Mouse (Mus musculus): ENCODE measurements at regions not wholly inside any gene's neighbourhood (a gene's known extent, or its start where the extent isn't known, plus 50 kb on each side); places are given as distances from the start of the nearest gene placed in this dataset.
A peak's percentile ranks its signal among the peaks of the same experiment; 100 is the strongest.

DNA sequence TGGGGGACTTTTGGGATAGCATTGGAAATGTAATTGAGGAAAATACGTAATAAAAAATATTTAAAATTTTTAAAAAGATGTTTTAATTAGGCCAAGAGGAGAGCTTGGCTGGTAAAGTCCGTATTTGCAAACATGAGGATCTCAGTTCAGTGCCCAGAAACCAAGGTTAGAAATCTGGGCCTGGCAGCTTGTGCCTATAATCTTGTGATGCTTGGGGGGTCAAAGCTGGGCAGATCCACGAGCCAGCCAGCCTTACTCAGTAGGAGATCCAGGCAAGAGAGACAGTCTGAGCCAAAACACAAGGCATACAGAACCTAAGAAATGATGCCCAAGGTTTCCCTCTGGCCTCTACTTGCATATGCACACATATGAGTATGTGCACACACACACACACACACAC lies 54.1 kb upstream of the Cxadr start:
- no peak for DNase-seq (ENCODE audit: low spot score)

DNA sequence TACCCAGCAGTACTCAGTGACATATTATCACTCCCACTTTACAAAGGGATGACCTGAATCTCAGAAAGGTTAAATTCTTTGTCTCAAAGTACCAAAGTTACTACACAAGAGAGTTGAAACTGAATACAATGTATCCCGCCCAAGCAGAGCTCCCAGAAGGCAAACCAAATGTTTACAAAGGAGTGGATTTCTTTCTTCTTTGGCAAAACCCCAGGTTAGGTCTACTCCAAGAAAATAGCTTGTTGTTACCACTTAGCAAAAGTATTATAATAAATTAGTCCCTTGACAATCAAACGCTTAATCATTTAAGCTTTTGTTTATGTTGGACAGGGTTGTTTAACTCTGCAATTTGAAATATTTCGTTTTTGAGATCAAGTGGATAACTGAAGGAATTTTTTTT lies 58.6 kb upstream of the Cxadr start:
- no peak for DNase-seq (ENCODE audit: low spot score)

DNA sequence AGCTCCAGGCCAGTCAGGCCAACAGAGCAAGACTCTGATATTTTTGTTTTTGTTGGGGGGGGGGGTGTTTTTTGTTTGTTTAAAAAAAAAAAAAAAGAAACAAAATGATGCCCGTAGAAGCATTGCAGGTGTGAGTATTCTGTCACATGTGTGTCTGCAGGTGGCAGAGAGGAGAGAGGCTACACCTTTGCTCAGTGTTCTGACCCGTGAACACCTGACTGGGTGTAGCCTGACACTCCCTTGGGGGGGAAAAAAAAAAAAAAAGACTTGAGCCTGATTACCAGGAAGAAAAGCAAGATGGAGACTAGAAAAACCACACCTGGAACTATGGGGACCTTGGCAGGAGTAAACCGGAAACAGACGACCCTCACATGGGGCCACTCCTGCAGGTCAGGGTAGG lies 61.1 kb upstream of the Cxadr start:
- no peak for DNase-seq (ENCODE audit: low spot score)

DNA sequence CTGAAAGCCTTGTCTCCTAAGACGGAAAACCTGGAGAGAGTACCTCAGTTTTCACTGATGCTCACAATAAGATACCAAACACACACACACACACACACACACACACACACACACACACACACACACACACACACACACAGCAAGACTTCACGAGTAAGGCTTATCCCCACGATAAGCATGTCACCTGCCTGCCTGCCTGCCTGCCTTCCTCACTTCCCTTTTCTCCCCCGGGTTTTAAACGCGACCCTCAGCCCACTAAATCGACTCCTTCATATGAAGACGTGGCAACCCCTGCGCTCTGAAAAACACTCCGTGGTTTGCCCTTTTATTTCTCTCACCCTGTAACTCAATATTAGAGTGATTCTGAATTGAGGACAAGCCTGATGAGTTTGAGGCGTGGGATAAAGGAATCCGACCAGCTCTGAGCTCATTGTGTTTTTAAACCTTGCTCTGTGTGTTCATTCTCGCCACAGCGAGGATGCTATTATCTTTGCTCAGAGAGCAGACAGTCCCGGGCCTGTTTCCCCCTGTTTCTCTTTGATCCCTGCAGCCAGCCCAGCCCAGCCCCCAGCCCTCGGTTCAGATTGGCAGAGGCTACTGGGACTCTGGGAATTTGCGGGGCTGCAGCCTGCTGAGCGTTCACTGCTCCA lies 63.1 kb upstream of the Cxadr start:
- DNase-seq (ENCODE audit: low spot score) = no peak

DNA sequence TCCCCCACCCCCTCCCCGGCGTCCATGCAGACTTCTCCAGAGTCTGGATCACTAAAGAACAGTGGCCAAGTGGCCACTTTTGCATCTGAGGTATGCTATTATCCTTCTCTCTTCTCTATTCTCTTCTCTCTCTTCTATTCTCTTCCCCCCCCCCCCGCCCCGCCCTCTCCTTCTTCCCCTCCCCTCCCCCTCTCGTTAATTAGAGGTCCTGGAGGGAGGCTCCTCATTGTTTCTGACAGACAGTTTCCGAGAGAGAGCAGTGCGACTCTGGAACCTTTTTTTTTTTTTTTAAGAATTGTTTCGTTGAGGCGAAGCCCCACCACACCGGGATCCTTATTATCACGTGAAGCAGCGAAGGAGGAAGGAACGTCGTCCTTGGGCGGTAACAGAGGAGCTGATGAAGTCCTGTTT lies 63.6 kb upstream of the Cxadr start:
- DNase-seq (ENCODE audit: low spot score) = no peak

DNA sequence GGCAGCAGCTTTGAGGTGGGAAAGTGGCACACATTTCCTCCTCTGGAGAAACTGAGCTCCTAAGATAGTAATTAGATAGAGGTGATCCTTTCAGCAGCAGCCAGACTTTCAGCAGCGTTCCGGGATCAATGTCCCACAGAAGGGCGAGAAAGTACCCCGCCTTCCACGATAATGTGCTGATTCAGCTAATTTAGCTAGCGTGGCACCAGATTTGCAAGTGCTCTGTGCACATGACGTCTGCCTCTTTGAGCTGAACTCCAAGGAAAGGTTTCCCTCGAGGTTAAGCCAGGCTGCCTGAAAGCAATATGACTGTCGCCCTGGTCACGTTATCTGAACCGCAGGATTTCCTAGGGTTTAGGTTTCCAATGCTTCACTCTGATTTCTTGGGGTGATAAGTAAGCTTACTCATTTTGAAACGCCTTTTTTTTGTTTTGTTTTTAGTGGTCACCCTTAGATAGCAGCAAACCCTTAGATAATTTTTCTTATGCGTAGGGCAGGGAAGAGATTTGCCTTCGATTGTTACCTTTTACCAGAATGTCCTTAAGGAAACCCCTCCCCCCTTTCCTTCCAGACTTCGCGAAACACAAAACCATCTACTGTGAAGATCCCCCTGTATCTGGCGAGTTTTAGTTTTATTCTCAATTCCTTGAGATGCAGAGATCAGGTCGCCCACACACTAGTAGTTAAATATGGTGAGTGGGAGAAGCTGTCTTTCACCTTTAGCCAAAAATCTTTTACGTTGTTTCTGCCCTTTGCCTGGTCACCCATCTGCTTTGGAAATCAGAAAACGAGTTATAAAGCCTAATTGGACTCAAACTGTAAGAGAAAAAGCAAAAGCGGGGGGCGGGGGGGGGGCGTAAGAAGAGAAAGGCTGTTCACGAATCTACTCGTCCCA lies 64.3 kb upstream of the Cxadr start:
- no peak for DNase-seq (ENCODE audit: low spot score)

DNA sequence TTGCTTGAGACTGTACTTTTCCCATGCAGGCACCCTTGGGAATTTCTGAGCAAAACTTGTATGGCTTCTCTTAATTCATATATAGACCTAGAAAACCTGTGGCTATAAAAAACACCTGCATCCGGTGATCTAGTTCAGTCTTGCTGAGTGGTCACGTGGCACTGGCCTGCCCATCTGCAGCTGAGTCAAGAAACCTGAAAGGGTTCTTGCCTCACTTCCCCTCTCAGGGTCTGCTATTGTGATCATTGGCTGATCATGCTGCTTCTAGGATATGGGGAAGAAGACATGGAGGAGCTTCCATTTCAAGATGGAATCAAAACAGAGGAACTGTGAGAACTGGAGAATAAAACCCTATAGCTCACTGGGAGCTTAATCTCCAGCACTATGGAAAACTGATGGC lies 69.1 kb upstream of the Cxadr start:
- no peak for DNase-seq (ENCODE audit: low spot score)

DNA sequence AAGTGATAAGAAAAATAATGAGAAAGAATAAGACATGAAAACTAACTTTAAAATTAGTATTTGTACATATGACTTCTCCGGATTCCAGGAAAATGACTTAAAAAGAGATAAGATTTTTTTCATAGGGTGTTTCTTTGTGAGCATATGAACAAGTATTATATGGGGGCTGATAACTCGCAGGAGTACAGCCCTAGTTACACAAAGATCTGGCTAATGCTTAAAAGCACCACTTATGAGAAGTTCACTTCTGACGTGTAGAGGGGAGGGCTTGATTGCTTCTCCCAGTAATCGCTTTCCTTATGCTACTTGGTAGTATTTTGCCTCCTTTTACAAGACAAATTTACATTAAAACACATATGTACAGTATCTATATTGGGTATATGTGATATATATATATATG lies 72.3 kb upstream of the Cxadr start:
- no peak for DNase-seq (ENCODE audit: low spot score)

DNA sequence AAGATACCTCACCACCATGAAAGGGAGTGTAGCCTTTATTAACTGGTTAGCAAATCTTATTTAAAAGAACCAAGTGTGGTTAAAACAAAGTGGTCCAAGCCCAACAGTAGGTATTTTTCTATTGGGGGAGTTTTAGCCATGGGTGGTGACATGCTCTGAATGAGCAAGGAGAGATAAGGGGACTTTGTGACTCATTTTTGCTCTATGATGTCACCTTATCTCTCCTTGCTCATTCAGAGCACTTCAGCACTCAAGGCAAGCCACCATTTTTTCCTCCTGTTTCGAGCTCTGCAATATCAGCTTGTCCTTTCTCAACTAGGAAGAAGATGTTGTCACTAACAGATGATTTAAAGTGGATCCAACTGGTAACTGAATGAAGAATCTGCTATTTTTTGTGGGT lies 78.9 kb upstream of the Cxadr start:
- DNase-seq (ENCODE audit: low spot score) = no peak

DNA sequence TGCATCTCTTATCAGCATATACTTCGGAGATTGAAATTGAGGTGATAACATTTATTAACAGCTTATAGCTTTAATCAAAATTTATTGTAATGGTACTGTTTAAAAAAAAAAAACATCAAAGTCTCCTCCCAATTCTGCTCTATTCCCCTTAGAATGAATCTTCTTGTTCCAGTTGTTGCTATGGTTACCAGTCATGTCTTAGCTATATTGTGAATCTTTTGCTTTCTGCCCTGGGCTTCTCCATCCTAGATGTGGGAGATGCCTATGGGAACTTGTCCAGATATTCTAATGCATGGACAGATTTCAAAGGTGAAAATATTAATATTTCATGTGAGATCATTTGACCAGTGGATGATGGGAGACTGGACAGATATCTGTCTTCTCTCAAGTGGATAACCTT lies 79.5 kb upstream of the Cxadr start:
- DNase-seq (ENCODE audit: low spot score) = no peak

DNA sequence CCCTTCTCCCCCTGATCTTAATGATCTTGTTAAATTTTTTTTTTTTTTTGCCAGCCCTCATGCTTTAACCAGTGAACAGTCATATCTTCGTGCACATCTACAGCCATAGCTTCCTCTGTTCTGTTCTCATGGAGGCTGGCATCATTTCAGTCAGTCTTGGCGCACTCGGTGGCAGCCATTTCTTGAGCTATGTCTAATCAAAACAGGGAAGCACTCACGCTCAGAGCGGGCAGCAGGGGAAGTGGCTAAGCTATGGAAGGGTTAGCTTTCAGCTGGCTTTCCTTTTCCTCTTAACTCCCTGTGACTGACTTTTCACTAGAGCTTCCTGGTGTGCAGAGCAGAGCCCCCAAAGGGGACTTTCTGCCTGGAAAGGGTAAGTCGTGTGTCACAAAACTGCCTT lies 83.7 kb upstream of the Cxadr start:
- DNase-seq (ENCODE audit: low spot score) = no peak

DNA sequence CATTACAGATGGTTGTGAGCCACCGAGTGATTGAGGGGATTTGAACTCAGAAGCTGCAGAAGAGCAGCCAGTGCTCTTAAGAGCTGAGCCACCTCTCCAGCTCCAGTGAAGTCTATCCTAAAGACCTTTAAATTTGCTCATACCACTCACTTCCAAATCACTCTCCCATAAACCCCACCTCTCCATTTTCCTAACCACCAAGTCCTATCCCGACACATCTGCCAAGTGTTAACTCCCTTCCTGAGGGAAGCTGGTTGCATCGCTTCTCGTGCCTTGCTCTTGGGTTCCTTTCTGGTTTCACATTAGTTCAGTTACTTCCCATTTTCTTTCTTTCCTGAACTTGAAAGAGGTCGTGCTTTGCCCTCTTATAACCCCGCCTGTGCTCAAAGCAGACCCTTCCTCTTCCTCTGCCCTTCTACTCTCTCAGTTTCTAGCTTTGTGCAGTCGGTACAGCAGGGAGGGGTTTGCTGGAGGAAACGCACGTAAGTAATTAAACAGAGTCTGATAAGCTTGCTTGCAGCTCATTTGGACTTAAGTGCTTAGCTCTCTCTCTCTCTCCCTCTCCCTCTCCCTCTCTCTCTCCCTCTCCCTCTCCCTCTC lies 84.4 kb upstream of the Cxadr start:
- DNase-seq (ENCODE audit: low spot score) = no peak

DNA sequence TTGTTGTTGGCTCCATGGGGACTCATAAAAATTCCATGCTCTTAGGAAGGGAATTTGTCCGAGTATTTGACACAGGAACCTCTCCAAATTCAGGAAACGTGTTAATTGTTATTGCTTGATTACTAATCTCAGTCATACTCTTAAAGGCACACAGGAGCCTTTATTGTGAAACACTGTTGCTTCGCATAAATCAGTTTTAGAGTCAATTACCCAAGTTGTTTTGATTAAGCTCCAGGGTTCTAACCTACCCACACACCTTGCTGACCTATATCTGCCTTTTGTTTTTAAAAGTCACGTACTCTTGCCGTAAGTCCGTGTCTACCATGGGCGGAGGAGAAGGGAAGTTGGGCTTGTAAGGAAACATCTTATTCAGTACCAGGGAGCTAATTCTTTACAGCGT lies 89.6 kb upstream of the Cxadr start:
- no peak for DNase-seq (ENCODE audit: low spot score)

DNA sequence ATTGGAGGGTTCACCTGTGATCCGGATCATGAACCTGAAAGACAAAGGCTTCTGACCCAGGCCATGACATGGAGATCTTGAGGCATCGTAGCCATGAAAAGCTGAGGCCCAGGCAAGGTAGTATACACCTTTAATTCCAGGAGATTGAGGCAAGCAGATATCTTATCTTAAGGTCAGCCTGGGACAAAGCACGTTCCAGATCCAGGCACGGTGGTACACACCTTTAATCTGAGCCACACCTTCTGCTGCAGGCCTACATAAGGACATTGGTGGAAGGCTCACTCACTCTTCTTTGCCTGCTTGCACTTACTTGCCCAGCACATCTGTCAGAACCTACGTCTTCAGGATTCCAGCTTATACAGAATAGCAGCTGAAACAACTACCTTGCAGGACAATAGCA lies 93.0 kb upstream of the Cxadr start:
- no peak for DNase-seq (ENCODE audit: low spot score)

DNA sequence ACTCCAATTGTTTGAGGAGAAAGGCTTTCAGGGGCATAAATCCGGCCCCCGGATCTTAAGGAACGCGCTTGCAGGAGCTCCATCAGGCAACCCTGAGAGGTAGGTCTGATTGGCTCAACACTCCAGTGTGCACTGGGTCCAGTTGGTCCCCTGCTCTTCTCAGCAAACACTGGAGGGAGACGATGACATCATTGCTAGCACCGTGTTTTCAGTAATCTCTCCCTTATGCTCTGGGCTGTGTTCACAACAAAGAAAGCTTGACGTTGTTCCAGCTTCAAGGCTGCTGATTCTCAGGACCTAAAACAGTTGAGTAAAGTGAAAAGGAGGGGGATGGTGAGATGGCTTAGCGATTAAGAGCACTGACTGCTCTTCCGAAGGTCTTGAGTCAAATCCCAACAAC lies 97.0 kb upstream of the Cxadr start:
- DNase-seq (ENCODE audit: low spot score) = no peak

DNA sequence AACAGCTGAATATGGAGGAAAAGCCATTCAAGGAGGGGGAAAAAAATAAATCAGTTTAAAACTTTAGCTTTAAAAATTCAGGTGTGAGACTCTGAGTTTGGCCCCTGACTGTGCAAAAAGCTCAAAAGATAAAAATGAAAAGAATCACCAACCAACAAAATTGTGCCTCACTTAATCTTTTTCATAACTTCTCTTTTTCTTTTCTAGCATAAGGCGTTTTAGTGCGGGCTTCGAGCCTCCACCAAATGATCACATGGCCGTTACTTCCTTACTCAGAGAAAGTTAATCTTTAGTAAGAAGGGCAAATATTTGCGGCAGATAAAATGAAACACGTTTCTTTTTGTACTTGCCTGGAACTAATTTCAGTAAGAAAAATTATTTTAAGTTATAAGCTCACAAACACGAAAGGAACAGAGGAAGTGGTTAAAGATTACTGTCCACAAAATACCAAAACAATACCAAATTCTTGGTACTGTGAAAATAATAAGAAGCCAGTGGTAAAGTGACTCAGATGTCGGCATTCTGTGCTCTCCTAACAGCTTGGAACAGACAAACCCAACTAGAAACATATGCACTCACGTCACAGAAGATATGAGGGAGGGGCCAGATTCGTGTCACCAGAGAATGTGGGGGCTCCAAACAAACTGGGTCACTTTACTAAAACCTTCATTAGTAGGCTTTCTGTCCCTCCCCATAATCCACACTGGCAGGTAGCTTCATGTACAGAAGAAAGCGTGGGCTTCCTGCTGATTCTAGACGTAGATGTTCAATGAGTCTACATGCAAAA lies 101.1 kb upstream of the Cxadr start:
- no peak for DNase-seq (ENCODE audit: low spot score)

DNA sequence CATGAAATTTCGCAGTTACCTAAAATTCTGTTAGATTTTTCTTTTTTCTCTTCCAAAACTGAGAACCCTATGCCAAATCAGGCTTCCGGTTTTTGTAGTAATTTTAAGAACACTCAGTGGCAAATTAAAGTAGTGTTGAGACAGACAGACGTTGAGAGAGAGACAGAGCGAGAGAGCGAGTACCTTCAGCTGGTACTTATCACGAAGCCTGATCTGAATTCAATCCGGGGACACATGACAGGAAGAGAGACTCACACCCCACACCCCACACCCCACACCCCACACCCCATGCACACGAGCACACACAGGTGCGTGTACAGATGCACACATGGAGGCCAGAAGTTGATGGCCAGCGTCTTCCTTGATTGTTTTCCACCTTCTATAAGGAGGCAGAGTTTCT lies 102.0 kb upstream of the Cxadr start:
- DNase-seq (ENCODE audit: low spot score) = no peak

DNA sequence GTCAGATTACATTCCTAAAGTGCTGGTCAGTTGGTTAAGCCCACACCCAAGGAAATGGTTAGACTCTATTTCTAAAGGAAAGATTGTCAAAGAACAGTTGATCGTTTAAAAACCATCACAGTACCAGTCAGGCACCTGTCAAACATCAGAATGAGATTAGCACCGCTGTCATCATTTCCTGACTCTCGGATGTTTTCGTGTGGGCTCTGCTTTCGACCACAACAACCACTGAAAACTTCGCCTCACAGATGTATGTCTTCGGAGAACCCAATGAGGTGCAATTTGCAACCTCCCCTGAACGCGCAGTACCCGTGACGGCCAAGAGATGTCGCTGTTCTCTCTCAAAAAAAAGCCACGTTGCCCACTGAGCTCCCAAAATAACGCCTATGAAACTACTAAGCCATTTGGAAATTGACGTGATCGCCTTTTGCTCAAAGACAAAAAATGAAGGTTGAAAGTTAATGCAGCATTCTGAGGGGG lies 102.6 kb upstream of the Cxadr start:
- DNase-seq (ENCODE audit: low spot score) = peak; percentile 32

DNA sequence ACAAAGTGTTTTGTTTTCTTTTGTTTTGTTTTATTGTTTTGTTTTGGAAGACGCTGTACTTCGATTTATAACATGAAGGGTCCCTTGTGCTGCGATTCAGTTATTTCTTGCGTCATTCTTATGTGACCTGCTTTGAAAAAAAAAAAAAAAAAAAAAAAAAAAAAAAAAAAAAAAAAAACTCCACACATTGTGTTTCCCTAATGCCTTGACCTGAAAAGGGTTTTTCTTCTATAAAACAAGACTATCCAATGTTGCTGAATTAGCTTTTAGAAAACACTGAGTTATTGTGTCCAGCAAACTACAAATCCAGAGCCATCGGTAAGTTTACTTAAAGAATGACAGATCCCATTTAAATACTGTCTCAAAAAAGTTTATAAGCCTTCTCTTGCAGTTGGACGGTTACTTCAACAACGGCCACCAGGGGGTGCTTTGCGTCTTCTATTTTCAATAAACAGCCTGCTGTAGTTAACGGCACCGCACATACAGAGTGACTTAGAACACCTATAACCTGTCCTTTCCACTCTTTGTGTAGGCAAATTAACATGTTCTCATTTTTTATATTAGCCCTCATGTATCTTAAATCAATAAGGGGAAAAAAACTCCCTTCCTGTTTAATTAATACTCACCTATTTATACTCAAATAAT lies 103.9 kb upstream of the Cxadr start:
- DNase-seq (ENCODE audit: low spot score) = peak; percentile 52

DNA sequence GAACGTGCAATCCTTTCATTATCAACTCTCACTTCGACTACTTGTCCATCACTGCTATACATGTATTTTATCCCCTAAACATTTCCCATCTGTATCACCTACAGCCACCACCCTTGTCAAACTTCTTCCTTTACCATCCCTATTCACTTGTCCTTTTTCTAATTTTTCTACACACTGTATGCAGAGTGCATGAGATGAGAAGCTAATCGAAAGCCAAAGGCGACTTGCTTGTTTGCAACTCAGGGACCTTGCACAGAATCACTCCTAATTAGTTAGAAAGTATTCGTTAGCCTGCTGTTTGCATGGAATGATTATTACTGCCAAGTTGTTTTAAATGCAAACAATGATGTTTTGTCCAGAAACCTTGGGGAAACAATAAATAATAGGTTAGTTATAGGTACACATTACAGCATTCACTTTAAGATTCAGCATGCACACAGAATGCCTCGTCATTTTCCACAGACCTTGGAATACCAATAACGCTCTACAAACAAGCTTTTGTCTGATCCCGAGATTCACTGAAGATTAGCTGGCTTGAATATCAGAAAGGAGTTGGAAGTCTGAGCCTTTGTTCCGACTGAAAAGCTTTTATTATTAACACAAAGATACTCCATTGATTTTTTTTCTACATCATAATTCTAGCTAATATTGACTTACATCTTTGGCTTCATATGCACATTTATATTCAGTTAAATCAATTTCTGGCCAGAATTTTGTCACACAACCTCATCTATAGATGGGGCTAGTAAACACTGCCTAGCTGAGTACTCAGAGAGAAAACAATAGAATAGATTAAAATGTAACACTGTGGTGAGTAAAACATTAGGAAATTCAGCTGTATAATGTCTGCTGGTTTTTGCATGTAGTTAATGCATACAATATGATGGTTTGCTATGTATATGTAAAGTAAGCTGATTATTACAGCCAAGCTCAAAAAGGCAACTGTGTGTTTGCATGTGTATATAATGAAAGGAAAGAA lies 130.4 kb upstream of the Cxadr start:
- no peak for DNase-seq (ENCODE audit: low spot score)

DNA sequence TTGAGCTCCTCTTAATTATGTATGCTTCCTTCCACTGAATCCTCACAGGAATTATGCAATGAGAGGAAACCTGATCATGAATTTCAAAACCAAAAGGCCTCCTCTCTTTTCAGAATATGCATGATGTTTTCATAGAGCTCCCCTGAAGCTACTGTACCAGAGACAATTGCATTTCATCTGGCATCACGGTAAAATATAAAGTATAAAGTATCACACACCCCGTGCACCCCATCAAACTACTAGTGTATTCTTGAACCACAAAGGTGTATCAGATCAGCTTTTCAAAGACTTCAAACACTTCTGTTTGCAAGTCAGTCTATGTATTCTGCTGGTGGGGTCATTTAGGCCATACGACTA lies 144.4 kb upstream of the Cxadr start:
- DNase-seq (ENCODE audit: low spot score) = no peak
